Mouse (Mus musculus): ENCODE data around the gene Lman2.

- no peak for TF ChIP-seq TAL1 (IDR thresholded peaks at IDR 0.05; ENCODE audit: low read length)
- no peak for TF ChIP-seq GATA1 (IDR thresholded peaks at IDR 0.05; ENCODE audit: low read length)
These were observed 49.5 kb downstream of the Lman2 start for GRCm38 (mm10) chr13:55313051-55313450.

Data from erythroblast, embryonic 14.5 days (primary cell).